Mouse (Mus musculus): ENCODE measurements around the gene Dbr1.

The Dbr1 gene

DNA sequence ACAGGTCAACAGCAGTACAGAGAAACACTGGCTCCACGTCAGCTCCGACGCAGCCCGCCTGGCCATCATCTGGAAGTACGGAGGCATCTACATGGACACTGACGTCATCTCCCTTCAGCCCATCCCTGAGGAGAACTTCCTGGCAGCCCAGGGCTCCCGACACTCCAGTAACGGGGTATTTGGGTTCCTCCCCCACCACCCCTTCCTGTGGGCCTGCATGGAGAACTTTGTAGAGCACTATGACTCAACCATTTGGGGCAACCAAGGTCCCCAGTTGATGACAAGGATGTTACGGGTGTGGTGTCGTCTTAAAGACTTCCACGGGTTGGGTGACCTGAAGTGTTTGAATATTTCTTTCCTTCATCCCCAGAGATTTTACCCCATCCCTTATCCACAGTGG lies 44.6 kb downstream of the Dbr1 start:
- no peak for DNase-seq (ENCODE audit: low spot score)

DNA sequence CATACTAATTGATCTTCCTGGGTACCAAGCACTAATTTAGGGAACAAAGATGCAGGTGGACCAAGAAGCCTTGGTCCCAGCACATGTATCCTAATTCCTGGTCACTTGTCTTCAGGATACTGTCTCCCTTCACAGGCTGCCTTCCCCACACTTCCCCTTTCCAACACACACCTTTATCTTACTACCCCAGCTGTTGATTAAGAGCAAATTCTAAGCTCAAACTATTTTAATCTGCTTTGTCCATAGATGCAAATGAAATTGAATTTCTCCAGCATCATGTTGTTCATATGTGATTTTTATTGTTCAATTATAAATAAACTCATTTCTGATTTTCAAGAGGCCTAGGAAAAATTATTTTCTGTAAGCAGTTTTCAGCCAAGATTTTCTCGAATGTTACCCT lies 46.4 kb downstream of the Dbr1 start:
- DNase-seq (ENCODE audit: low spot score) = no peak

DNA sequence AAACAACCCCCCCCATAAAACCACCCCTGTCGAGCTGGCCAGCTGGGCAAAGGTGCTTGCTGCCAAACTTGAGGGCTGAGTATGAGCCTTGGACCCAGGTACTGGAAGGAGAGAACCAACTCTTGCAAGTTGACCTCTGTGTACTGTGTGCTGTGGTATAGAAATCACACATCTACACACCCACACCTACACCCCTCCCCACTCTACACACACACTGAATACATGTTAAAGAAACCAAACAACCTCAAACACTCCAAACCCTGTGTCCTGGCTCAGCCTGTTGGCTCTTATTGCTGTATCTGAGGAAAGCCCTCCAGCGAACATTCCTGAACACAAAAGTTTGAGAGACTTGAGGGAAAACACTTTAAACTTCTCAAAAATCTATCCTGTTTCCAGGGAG lies 47.4 kb downstream of the Dbr1 start:
- no peak for DNase-seq (ENCODE audit: low spot score)

DNA sequence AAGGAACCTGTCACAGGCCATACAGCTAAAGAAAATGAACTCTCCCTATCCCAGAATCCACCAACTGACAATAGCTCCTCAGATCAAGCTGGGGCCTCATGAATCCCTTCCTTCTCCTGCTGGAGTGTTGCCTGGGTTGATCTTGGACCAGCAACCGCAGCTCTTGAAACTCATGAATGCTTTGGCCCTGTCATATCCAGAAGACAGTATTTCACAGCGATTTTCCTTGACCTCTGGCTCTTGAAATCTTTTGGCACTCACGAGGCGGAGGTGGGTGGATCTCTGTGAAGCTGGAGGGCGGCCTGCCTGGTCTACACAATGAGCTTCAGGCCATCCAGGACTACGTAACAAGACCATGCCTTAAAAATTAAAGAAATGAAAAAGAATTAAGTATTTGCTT lies 48.5 kb downstream of the Dbr1 start:
- DNase-seq (ENCODE audit: low spot score) = peak; percentile 23

GRCm38 (mm10) chr9:99628581-99628980 lies 53.0 kb downstream of the Dbr1 start:
- DNase-seq (ENCODE audit: low spot score) = no peak

DNA sequence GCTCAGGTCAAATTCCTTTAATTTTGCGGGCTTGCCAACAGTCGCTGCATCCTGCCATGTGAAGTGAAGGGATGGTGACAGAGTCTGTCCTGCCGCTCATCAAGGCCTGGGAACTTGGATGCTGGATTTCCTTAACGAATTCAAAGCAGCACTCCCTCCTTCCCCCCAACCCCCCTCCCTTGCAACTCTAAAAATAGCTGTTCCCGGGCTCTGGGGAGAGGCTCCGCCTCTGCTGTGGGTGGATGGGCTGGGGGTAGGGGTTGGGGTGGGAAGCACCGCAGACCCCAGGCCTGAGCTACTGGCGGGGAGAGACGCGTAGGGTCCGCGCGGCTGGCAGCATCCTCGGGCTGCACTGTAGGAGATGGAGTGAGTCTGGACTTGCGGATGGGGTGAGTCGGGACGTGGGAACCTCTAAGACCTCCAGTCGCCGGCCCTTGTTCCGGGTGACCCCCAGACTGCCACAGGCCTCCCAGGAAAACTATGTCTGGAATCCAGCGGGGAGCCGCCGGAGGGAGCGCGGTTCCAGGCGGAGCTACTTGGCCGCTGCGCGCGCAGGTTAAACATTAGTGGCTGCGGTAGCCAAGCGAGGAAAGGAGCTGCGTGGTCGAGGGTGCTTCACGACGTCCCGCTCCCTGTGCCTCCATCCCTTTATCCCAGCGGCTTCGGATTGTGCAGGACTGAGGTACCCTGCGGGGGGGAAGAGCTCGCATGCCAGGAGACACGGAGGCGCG lies 53.8 kb downstream of the Dbr1 start, which contains the start of gene Dzip1l:
TSS of gene Dzip1l (plus strand) at position 216 of the 731 bp plus-strand sequence.
- peak; percentile 74 for DNase-seq (ENCODE audit: low spot score)

- no peak for DNase-seq (ENCODE audit: low spot score)
Observed at GRCm38 (mm10) chr9:99630071-99630470, 54.5 kb downstream of the Dbr1 start.

GRCm38 (mm10) chr9:99630528-99631125 lies 55.0 kb downstream of the Dbr1 start:
- DNase-seq (ENCODE audit: low spot score) = no peak

DNA sequence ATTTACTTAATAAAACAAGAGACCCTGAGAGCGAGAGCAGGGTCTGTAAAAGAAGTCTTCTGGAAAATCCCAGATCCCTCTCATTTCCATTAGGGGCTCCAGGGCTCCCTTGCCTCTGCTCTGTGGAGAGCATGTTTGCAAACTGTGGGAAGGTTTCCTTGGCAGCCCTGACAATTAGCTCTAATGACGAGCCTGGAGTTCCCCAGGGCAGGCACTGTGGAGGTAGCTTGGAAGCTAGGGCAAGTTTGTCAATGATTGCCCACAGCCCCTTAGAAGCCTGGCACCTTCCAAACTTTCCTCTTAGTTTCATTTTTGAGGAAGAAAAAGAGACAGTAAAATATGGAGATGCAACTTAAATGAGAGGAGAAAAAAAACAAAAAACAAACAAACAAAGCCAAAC lies 56.2 kb downstream of the Dbr1 start:
- DNase-seq (ENCODE audit: low spot score) = no peak

GRCm38 (mm10) chr9:99632264-99632663 lies 56.7 kb downstream of the Dbr1 start:
- DNase-seq (ENCODE audit: low spot score) = no peak
